Mouse (Mus musculus) gastrocnemius, postnatal 25 days (tissue): ENCODE results near the gene Hs2st1. TPM values are rescaled to one million over a fixed set of nuclear protein-coding genes. Genes with fewer than 3 reads are reported as not detected.
A peak's percentile ranks its signal among the peaks of the same experiment; 100 is the strongest.

Experiments used
- DNase-seq: peaks from one replicate; pipeline ENCODE4 v3.0.0; 2022
- total RNA-seq, 2 experiments: library from RNA; stranded (reverse); gene quantifications; 1 replicate in 1 of 2; 2 replicates in 1 of 2; pipeline ENCODE4 v1.2.3; 2021

The Hs2st1 gene
- total RNA-seq, 2 experiments from 2014 or later: 9.5 to 11.5 TPM

DNA sequence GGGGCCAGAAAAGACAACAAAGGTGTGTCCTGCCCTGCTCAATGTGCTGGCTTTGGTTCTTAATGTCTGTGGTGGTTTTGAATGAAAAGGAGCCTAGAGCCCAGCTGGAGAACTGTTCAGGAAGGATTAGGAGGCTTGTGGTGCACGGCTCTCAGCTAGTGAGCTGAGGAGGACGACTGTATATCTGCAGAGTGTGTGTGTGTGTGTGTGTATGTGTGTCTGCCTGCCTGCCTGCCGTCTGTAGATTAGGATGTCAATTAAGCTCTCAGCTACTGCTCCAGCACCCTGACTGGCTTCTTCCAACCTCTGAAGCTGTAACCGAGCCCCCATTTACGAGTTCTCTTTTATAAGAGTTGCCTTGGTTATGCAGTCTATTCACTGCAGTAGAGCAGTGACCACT lies 62.1 kb downstream of the Hs2st1 start:
- no peak for DNase-seq

- DNase-seq: peak; percentile 59
Observed at GRCm38 (mm10) chr3:144506213-144506612, 63.8 kb downstream of the Hs2st1 start.

GRCm38 (mm10) chr3:144501930-144502329 lies 68.1 kb downstream of the Hs2st1 start:
- DNase-seq: no peak

DNA sequence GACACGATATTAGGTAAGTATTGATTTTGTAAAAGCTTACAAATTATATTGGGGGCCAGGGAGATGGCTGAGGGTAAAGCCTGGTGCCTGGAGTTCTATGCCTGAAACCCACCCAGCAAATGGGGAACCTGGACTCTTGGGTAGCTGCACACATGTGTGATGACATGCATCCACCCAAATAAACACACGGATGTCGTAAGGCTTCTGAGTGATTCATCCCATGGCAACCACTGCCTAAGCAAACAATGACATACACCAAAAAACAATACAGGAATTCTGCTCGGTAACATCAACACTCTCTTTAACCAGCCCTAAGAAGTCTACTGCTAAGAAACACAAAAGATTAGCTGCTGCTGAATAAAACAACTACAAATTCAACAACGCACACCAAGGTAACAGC lies 73.2 kb downstream of the Hs2st1 start:
- no peak for DNase-seq

- DNase-seq: no peak
Observed at GRCm38 (mm10) chr3:144494838-144495237, 75.1 kb downstream of the Hs2st1 start.

GRCm38 (mm10) chr3:144488787-144489186 lies 81.2 kb downstream of the Hs2st1 start:
- no peak for DNase-seq

GRCm38 (mm10) chr3:144480595-144480994 lies 89.4 kb downstream of the Hs2st1 start:
- DNase-seq: no peak

DNA sequence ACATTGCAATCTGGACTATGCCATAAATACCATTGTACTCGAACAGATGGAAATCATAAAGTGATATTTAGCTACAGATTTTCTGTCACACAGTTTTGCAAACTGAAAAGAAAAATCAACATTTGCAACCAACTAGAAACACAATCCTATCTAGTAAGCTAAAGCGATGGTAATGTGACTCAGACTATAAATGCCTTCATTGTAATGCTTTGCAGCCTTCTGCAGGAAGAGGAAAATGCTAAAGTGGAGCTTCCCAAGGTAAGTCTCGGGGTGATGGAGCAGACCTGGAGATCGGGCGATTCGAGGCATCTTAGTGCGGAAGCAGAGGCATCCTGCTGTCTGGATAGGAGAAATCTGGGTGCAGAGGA lies 91.6 kb downstream of the Hs2st1 start:
- DNase-seq: no peak

GRCm38 (mm10) chr3:144477707-144478426 lies 92.1 kb downstream of the Hs2st1 start:
- DNase-seq: no peak

DNA sequence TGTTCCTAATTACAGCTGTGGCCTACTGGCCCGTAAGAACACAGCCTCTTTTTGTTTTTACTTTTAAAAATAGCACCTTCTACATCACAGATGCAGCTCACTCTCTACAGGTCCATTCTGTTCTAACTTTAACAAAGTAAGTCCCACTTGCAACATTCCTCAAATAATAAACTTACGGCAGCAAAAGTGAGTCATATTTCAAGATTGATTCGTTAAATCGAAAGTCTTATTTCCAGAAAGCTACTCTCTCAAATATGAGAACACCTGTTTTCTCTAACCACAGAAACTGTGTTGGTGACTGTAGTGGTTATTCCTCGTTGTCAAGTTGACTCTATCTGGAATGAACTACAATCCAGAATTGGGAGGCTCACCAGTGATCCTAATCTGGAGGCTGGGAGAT lies 94.1 kb downstream of the Hs2st1 start:
- no peak for DNase-seq

DNA sequence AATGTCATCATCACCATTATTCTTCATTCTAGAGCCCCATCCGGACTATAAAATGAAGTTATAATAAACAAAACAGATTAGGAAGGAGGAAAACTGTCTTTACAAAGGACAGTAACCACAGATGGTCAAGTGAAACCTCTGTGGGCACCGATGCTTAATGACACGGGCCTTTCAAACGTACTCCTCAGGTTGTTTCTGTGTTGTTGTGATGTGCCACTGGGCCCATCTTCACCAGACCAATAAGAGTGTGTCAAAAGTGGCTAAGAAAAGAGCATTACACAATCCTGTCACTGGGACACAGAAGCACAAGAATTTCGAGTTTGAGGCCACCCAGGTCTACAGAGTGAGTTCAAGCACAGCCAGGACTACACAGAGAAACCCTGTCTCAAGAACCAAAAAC lies 95.3 kb downstream of the Hs2st1 start:
- DNase-seq: no peak

GRCm38 (mm10) chr3:144471954-144472353 lies 98.0 kb downstream of the Hs2st1 start:
- DNase-seq: no peak

DNA sequence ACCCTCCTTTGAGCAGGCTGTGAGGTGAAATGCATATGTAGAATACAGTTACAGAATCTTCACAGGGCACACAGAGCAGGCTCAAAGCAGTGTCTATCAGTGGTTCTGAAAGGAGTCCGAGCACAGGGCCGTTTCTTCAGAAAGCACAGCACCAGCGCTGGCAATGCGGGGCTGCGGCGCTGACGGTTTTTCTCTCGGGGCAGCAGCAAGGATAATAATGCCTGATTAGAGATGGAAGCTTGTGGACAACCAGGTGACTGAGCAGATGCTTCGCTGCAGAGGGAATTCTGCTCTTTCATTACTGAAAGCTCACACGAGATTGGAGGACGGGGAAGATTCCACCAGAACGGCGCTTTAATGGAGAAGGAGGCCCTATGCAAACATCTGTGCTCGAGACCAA lies 99.1 kb downstream of the Hs2st1 start:
- no peak for DNase-seq

- no peak for DNase-seq
Observed at GRCm38 (mm10) chr3:144467521-144467920, 102.5 kb downstream of the Hs2st1 start.

GRCm38 (mm10) chr3:144466108-144466678 lies 103.8 kb downstream of the Hs2st1 start:
- DNase-seq: no peak

DNA sequence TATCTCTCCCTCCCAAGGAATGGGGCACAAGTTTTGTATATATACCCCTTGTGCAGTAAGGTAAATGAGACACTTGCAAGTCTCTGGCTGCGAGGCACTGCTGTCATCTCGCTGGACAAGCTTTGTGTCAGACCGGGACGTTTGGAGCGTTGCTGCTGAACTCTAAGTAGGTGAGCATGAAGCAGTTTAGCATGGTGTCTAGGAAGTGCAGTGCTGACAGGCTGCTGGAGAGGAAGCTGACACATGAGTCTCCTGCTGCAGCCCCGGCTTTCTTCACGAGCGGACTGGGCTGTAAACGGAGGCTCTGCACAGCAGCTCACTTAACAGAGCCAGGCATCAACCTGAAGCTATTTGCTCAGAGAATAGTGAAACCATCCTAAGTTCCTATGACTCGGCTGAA lies 107.3 kb downstream of the Hs2st1 start:
- no peak for DNase-seq

DNA sequence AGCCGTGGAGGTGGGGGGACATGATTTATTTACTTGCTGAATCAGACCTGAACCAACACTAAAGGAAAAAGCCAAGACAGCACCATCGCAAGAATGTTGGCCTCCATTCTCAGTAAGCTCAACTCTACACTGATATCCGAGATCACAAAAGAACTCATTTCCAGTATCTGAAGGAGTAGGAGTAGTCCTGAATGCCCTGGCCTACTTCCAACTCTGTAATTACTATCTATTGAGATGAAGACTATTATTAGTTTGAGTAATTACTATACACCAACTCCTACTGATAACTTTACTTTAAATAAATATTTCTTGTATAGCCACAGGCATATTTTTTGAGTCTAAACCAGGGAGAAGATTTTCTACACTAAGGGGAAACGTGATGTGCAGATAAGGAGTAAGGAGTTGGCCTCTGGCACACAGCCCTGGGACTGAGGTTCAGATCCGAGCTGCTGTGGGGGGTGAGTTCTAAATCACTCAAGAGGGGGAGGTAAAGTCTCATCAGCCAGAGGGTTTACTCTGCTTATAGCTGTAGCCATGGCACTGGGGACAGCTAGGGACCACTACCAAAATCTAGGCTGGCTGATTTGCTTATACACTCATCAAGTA lies 109.7 kb downstream of the Hs2st1 start:
- DNase-seq: no peak

GRCm38 (mm10) chr3:144459285-144459697 lies 110.7 kb downstream of the Hs2st1 start:
- no peak for DNase-seq

- no peak for DNase-seq
Observed at GRCm38 (mm10) chr3:144453701-144454430, 116.1 kb downstream of the Hs2st1 start.

DNA sequence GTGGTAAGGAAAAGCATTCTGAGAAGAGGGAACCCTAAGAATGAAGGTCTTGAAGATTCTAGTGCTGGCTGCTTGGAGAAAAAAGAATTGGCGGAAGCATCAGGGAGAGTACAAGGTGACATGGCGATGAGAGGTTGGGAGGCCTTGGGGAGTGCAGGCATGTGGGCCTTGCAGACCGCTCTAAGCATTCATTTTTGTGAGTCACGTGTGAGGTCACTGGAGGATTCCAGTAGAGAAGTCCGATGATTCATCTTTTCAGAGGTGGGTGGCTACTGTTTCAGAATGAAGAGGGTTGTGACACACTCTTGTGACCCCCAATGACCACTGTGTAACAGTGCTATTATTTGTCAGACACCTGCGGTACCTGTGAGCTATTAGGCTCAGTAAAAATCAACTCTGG lies 121.0 kb downstream of the Hs2st1 start:
- no peak for DNase-seq

DNA sequence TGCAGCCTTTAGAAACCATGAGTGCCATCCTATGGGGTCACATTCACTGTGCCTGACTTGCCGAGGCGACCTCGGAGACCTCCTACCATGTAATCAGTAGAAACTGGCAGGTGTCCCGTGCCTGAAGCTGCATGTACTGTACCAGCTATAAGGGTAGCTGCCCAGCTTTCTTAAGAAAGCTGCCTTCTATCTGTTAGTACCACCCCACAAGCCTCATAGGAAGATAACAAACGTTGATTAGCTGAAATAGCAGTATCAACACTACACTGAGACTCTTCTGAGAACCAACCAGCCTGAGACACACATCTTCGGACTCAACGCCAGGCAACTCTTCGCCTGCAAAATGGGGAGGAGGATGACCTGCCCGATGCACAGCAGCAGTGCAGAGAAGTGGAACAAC lies 122.1 kb downstream of the Hs2st1 start:
- no peak for DNase-seq

- DNase-seq: no peak
Observed at GRCm38 (mm10) chr3:144446081-144446634, 123.8 kb downstream of the Hs2st1 start.

GRCm38 (mm10) chr3:144437871-144438398 lies 132.0 kb downstream of the Hs2st1 start:
- no peak for DNase-seq
